Mouse (Mus musculus) testis, adult 2 months (tissue): ENCODE data around the gene Mrpl4.

Experiments
- CTCF ChIP-seq: fragments of 200-500 bp; IDR thresholded peaks from 2 replicates; pipeline ENCODE4 v1.5.1; 2012; ENCODE audit warnings: low read depth, mild to moderate bottlenecking, inconsistent platforms, low read length, moderate library complexity; ENCODE audit not compliant: control insufficient read depth, insufficient read depth, insufficient replicate concordance
- POLR2A ChIP-seq: fragments of 200-500 bp; IDR thresholded peaks from 2 replicates; pipeline ENCODE4 v1.6.1; 2012; ENCODE audit warnings: low read depth, mild to moderate bottlenecking, inconsistent platforms, low read length, moderate library complexity; ENCODE audit not compliant: control insufficient read depth

GRCm38 (mm10) chr9:21027774-21028290, 25.3 kb downstream of the Mrpl4 start:
- no peak for TF ChIP-seq CTCF
- TF ChIP-seq POLR2A: no peak
